Mouse (Mus musculus) fat pad, adult 2 months (tissue): ENCODE data around the gene Rpl4.
"Not testable (repeated sequence)": the region's sequence is repeated elsewhere in the genome, so short reads cannot be mapped to it uniquely, and the experiment has no call there.

Source experiments
- DNase-seq: peaks from one replicate; pipeline ENCODE4 v3.0.0-alpha.2; 2011; ENCODE audit warnings: low read depth, low spot score; ENCODE audit errors: extremely low read depth

Rpl4 gene

DNA sequence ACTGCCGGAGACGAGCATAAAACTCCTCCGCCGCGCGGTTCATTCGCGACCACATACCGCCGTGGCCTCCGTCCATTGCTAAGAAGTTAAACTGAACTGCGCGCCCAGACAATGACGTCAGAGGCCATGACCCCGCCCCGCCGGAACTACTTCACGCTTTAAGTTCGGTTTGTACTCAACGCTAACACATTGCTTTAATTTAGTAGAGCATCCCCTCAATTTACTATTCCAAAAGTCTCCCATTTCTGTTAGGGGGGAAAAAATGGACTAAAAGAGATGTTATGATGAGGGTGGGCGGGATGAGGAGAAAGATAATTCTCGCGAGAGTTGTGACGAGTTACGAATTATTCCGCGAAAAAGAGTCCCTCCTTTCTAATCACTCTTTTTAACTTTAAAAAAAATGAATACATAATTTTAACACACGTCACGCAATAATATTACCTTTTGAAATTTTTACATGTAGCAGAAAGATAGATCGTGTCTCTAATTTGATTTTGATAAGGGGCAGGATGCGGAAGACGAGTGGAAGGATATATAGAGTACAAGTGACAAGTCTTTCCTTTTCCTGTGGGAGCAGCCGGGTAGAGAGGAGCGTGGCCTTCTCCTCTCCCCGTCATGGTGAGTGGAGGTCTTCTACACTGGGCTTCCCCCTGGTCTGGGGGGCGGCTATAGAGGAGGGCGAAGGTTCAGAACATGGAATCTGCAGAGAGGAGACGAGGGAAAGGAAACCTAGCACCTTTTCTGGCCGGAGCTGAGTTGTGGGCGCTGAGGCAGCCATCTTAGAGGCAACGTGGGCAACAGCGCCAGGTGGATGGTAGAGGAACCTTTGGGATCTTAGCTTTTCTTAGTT, at the start of gene Rpl4, which contains the start of gene Zwilch:
TSS of gene Rpl4 (plus strand) at position 560 of the 850 bp plus-strand sequence.
TSS of gene Zwilch (minus strand) at position 289 of the 850 bp plus-strand sequence.
- no peak for DNase-seq

- DNase-seq, result not testable (repeated sequence)
These were observed 48.3 kb upstream of the Rpl4 start for GRCm38 (mm10) chr9:64124846-64125245.

GRCm38 (mm10) chr9:64125307-64125706, 47.9 kb upstream of the Rpl4 start:
- DNase-seq, result no peak

- DNase-seq, result no peak
These were observed 47.1 kb upstream of the Rpl4 start for GRCm38 (mm10) chr9:64126121-64126520.

DNA sequence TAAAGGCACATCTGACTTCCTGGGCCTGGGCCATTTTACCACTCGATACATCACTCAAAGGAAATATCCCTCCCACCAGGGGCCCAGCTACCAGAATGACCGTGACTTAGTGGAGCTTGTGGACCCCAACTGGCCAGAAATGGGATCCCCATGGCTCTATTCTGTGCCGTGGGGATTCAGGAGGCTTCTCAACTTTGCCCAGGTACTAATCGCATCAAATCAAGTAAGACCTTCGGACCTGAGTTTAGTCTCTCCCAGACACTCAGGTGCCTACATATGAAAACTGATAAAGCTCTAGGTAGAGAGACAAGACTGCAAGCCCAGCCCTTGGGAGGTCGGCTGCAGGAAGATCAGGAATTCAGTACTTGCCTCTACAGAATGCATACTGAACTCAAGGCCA, 41.6 kb upstream of the Rpl4 start:
- no peak for DNase-seq

- DNase-seq, result not testable (repeated sequence)
These were observed 34.3 kb upstream of the Rpl4 start for GRCm38 (mm10) chr9:64138896-64139295.

GRCm38 (mm10) chr9:64139879-64140278, 33.3 kb upstream of the Rpl4 start:
- no peak for DNase-seq

GRCm38 (mm10) chr9:64156641-64157040, 16.5 kb upstream of the Rpl4 start:
- DNase-seq, result no peak

GRCm38 (mm10) chr9:64160471-64160870, 12.7 kb upstream of the Rpl4 start:
- DNase-seq, result no peak

GRCm38 (mm10) chr9:64169967-64170366, 3.2 kb upstream of the Rpl4 start:
- DNase-seq, result not testable (repeated sequence)

GRCm38 (mm10) chr9:64172145-64172815, 895 bp upstream of the Rpl4 start:
- DNase-seq, result no peak

DNA sequence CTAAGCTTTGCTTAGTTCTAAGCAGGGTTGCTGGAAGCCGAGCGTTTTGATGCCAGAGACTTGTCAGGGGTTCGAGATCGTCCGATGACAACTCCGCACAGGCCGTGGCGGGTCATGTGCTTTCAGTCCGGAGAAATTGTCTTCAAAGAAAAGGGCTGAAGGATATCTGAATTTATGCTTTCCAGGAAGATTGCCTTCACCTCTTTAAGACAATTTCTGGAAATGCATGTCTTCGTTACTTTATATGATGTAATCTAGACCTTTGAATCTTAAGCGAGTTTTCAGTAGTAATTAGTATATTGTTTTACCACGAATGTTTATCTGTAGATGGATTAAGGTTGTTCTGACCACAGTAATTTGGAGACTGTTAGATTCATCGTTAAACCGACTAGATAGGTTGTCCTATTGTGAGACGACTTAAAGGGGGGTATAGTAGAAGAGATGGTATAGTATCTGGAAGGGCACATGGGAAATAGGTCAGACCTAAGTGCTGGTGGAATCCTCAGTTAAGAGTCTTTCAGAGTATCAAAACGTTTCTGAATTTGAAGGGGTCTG, 568 bp downstream of the Rpl4 start:
- no peak for DNase-seq

- DNase-seq, result no peak
These were observed 1.2 kb downstream of the Rpl4 start for GRCm38 (mm10) chr9:64174341-64174740.

- DNase-seq, result no peak
These were observed 1.6 kb downstream of the Rpl4 start for GRCm38 (mm10) chr9:64174766-64175165.

GRCm38 (mm10) chr9:64175378-64175777, 2.2 kb downstream of the Rpl4 start:
- DNase-seq, result no peak

DNA sequence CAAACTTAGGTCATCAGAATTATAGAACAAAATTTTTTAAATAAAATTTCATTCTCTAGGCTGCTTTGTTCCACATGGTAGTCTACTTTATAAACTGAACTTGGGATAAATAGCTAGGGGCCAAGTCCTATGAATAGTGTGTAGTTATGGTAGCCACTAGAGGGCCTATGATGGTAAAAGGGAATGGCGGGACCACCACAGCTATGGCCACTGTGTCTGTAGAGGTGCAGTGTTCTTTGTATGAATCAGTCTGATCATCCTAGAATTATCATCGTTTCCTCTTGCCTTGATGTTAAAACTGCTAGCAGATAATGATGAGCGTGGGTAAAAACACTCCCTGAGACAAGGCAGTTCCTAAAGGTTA, 5.4 kb downstream of the Rpl4 start:
- DNase-seq, result no peak

- no peak for DNase-seq
These were observed 5.9 kb downstream of the Rpl4 start, which contains the start of gene Snapc5 for GRCm38 (mm10) chr9:64178974-64179646. Gene Snapc5 (plus strand): TSS chr9:64179274.

DNA sequence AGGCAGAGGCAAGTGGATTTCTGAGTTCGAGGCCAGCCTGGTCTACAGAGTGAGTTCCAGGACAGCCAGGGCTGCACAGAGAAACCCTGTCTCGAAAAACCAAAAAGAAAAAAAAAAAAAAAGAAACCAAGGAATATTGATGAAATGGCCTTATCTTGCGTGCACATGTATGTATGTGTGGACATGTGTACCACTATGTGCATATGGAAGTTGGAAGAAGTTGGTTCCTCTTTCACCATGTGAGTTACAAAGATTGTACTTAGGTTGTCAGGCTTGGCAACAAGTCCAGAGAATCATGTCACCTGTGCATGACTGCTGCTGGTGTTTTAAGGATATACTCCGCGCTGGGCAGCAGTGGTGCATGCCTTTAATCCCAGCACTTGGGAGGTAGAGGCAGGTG, 10.1 kb downstream of the Rpl4 start:
- not testable (repeated sequence) for DNase-seq

- DNase-seq, result no peak
These were observed 11.1 kb downstream of the Rpl4 start for GRCm38 (mm10) chr9:64184166-64184840.

DNA sequence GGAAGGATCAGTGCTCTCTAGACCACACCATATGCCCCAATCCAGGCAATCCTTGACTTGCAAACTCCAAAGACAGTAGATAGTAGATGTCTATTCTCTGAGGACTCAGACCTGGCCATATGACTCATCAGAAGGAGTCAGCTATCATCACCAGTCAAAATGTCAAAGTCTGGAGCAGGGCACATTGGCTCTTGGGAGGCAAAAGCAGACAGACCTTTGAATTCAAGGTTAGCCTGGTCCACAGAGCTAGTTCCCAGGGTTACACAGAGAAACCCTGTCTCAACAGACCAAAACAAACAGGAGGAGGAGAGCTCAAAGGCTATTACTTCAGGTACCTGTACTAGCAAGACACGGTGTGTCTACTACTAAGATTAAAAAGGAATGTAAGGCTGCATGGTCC, 20.7 kb downstream of the Rpl4 start:
- no peak for DNase-seq

- DNase-seq, result no peak
These were observed 22.4 kb downstream of the Rpl4 start for GRCm38 (mm10) chr9:64195554-64195953.
